Mouse (Mus musculus): ENCODE measurements around the gene Pim3. TPM values are rescaled to one million over a fixed set of nuclear protein-coding genes. Genes with fewer than 3 reads are reported as not detected.

The Pim3 gene
- total RNA-seq, 2 experiments from 2014 or later, result 97.9 to 139 TPM

- peak; percentile 86 to 92 for DNase-seq
Observed at GRCm38 (mm10) chr15:88837199-88837932, 24.6 kb upstream of the Pim3 start.

DNA sequence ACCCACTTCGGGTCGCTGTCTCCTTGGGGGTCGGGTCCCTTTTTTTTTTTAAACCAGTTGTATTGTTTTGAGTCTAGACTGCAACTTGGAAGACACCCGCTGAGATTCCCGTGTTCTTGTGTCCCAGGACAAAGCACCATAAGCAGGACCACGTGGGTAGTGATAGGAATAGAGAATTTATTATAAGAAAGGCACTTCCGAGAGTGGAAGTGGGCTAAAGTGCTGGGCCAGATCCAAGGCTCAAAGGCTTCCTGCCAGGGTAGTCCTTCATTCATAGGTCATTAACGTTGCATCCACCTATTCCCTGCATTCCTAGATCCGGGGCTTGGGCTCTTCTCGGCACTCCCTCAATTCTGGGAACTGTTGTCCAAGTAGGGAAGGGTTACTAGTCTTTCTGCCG is 24.0 kb upstream of the Pim3 start:
- peak; percentile 71 to 78 for DNase-seq

- DNase-seq, result peak; percentile 84 to 92
Observed at GRCm38 (mm10) chr15:88839271-88839670, 22.7 kb upstream of the Pim3 start.

GRCm38 (mm10) chr15:88840126-88840525 is 21.9 kb upstream of the Pim3 start:
- peak; percentile 74 to 92 for DNase-seq

DNA sequence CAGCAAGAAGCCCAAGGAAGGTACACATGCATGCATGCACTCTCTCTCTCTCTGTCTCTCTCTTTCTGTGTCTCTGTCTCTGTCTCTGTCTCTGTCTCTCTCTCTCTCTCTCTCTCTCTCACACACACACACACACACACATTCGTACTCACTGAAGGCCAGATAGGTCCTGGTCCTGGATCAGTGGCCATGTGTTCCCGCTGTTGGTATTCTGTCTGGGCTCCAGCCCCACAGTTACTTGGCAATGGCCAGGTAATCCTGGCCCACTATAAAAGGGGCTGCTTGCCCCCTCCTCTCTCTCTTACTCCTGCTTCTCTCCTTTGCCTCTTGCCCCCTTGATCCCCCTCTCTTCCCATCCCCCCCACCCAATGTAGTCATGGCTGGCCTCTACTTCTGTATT is 20.8 kb upstream of the Pim3 start:
- DNase-seq, result no peak

GRCm38 (mm10) chr15:88841580-88842299 is 20.2 kb upstream of the Pim3 start:
- no peak for DNase-seq

DNA sequence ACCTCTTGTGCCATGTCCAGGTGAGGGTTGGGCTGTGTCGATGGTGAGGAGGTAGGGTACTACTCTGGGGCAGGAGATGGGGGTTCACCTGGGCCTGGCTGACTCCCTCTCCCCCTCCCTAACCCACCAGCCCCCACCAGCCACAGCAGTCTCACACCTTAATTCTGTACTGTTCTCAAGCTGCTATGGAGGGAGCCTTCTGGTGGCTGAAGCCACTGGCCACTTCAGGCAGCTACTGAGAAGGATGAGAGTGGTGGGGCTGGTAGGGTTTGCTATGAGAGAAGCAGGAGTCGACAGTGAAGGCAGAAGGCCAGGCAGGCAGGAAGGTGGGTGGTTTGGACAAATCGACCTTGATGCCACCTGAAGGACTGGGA is 19.7 kb upstream of the Pim3 start:
- no peak for DNase-seq

DNA sequence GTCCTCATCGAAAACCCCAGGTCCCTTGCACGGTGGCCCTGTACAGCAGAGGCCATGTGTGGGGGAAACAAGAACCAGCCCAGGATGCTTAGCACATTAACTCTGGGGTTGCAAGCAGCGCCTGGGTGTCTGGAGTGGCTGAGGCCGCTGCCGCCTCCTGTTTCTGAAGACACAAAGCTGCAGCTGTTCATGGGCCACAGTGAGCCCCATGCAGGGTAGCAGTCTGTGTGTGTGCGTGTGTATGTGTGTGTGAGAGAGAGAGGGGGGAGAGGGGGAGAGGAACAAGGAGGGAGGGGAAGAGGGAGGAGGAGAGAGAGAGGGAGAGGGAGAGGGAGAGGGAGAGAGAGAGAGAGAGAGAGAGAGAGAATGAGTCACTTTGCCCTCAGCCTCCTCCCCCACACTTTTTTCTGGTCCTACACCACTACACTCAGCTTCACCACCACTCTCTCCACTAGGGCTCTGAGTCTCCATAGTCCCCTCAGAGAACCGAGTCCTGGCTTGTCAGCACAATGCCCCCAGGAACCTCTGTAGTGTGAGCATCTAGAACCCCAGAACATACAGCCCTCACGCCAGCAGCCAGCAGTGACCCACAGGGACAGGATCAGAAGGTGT is 18.4 kb upstream of the Pim3 start:
- DNase-seq, result no peak

DNA sequence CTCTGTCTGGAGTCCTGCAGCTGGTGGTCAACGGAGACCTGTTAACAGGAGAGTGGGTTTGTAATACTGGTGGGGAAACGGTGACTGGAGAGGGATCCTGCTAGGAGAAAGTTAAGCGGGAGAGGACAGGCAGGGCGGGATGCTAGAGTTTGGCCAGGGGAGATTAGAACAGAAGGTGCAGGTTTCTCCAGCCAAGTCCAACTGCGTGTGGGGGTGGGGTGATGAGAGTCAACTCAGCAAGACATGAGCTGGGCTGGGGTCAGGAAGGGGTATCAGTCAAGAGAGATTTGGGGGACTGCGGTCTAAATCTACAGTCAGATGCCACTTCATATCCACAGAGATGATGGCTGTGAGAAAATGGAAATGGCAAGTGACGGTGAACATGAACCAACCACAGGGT is 17.0 kb upstream of the Pim3 start:
- no peak for DNase-seq

GRCm38 (mm10) chr15:88848661-88849060 is 13.3 kb upstream of the Pim3 start:
- DNase-seq, result no peak

DNA sequence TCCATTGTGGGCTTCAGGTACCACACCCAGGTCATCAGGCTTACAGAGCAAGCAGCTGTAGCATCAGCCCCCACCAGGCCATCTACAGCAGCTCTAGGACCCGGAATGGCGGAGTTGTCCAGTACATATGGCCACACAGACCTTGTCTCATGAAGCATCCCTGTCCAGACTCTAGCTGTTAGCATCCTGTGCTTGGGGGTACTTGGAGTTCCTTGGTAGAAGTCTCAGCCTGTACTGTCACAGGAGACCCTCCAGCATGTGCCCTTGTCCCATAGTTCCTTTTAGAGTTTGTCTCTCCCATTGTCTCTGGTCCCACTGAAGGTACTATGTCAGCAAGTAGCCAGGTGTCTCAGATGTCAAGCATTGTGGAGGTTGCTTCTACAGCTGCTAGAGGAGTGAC is 12.4 kb upstream of the Pim3 start:
- no peak for DNase-seq

- peak; percentile 97 to 98 for DNase-seq
Observed at GRCm38 (mm10) chr15:88850146-88850826, 11.7 kb upstream of the Pim3 start.

GRCm38 (mm10) chr15:88851076-88851475 is 10.9 kb upstream of the Pim3 start:
- DNase-seq, result no peak

DNA sequence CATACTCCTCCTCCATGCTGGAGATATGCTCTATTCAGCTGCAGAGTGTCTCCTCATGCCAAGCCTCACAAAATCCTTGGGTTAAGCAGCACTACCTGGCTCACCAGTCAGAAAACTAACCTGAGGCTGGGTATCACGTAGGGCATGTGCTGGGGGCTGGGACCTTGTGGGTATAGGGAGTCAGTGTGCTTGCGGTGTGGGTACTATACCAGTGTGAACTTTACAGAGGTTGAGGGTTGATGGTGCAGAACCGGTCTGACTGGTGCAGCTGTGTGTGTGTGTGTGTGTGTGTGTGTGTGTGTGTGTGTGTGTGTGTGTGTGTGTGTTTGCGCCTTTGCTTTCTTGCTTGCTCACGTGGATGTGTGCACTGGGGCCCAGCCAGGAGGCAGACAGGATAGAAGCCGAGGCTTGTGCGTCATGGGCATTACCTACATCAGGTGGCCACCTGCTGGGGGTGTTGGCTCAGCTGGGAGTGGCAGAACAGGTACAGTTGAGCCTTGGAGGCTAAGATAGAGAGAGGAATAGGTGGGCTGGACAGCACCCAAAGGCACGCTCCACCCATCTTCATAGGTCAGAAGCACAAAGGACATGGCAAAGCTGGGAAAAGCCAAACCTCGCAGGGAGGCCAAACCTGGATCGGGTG is 10.4 kb upstream of the Pim3 start:
- DNase-seq, result no peak

- no peak for DNase-seq
Observed at GRCm38 (mm10) chr15:88853106-88853505, 8.9 kb upstream of the Pim3 start.

DNA sequence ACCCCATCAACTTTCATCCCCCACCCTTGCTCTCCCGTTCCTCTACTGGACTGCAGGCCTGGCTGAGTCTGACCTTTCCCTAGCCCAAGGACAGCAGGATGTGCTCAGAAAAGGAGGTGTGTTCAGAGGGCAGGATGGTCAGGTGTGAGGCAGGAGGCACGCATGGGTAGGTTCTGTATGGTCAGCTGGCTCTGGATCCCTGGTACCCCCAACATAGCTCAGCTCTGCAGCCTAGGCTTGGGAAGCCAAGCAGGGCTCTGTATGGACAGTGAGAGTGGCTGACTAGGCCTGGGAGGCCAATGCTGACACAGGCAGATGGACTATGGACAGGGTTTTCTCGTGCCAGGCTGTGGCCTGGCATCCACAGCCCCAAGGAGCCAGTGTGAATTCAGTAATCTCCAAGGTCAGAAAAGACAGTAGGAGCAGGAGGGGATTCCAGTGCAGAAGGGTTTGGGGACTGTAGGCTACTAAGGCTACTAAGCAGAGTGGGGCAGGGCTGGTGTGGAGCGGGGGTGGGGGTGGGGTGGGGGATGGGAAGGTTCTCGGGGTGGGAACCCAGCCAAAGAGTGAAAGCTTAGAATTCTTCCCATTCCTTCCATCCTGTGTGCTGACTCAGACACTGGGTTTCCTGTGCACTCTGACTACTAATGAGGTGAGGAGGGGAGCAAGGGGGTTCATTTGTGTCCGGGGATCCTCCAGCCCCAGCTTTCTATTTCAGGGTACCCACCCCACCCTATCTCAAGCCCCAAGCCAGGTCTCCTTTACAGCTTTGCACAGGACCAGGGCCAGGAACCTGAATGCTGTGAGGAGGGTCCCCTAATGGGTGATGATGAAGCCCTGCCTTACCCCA is 7.6 kb upstream of the Pim3 start:
- no peak for DNase-seq

GRCm38 (mm10) chr15:88854969-88855830 is 6.8 kb upstream of the Pim3 start:
- DNase-seq, result peak in 1 of 2 experiments; percentile 51

DNA sequence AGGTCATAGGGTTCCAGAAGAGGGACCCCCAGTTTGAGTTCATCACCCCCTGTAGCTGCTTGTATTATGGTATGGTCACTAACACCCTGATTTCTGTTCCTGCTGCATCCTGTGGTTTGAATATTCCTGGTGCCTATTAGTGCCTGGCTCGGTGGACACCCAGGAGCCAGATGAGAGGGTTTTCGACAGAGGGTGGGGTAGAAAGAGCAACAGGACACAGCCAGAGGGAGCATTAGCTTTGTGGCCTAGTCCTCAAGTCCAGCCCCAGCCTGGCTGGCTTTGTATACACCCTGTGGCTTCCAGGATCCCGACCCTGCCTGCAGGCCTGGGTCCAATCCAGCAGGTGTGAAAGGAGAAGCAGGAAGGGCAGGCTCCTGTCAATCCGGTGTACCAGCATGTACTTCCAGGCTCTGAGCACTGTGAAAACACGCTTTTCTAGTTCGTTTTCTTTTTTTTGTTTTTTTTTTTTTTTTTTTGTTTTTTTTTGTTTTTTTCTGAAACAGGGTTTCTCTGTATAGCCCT is 6.0 kb upstream of the Pim3 start:
- no peak for DNase-seq

GRCm38 (mm10) chr15:88856613-88857012 is 5.4 kb upstream of the Pim3 start:
- no peak for DNase-seq

DNA sequence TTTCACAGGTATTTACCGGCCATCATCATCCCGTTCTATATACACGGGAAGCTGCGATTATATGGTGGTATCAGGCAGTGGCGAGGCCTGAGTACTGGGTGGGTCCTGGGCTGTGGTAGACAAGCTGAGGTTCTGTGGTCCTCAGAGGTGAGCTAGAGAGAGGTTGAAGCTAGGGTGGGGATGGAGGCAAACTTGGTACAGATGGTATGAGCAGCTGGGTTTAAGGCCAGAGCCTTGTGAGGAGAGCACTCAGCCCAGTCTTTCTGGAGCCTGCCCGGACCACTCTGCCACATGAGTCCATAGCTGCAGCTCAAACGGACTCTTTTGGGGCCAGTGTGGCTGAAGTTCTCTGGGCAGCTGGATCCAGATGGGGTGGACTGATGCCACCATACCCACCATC is 4.6 kb upstream of the Pim3 start:
- no peak for DNase-seq

Measured in heart, adult 18-20 months (tissue).